Mouse (Mus musculus) myocyte (in vitro differentiated cells): ENCODE measurements around the gene Abca1. TPM values are rescaled to one million over a fixed set of nuclear protein-coding genes. Genes with fewer than 3 reads are reported as not detected.

Experiments used
- H3K27me3 ChIP-seq: one replicate; pipeline ENCODE4 v1.6.1; 2011; ENCODE audit not compliant: control insufficient read depth, insufficient read depth, insufficient read length
- H3K36me3 ChIP-seq: one replicate; pipeline ENCODE4 v1.6.1; 2011; ENCODE audit not compliant: control insufficient read depth, insufficient read depth
- H3K4me2 ChIP-seq: one replicate; pipeline ENCODE4 v1.6.1; 2011; ENCODE audit warnings: low read depth, control low read depth
- H3K4me3 ChIP-seq: one replicate; pipeline ENCODE4 v1.5.1; 2011; ENCODE audit warnings: mild to moderate bottlenecking, control low read depth, moderate library complexity
- H3K79me2 ChIP-seq: one replicate; pipeline ENCODE4 v1.6.1; 2011; ENCODE audit not compliant: control insufficient read depth, insufficient read depth
- H3ac ChIP-seq: one replicate; pipeline ENCODE4 v1.6.1; 2011; ENCODE audit not compliant: control insufficient read depth, insufficient read length
- CEBPB ChIP-seq: IDR thresholded peaks from 2 replicates; pipeline ENCODE4 v1.6.1; 2011; ENCODE audit warnings: mild to moderate bottlenecking, moderate library complexity; ENCODE audit not compliant: poor library complexity, insufficient read depth, severe bottlenecking
- E2F4 ChIP-seq: IDR thresholded peaks from one replicate; pipeline ENCODE4 v1.6.1; 2011; ENCODE audit warnings: mild to moderate bottlenecking, control low read depth, moderate library complexity; ENCODE audit not compliant: insufficient read depth
- MAX ChIP-seq: IDR thresholded peaks from one replicate; pipeline ENCODE4 v1.6.1; 2011; ENCODE audit warnings: low read depth, mild to moderate bottlenecking, control low read depth
- MYOD1 ChIP-seq, 3 experiments: IDR thresholded peaks; one replicate each; pipeline ENCODE4 v1.6.1; 2011; ENCODE audit warnings: control low read depth in 2 of 3, low read depth in 2 of 3, mild to moderate bottlenecking in 2 of 3, moderate library complexity in 1 of 3; ENCODE audit not compliant: insufficient read length in 2 of 3, control insufficient read depth in 1 of 3
- MYOG ChIP-seq, 3 experiments: IDR thresholded peaks; one replicate each; pipeline ENCODE4 v1.6.1; 2011; ENCODE audit warnings: control low read depth in 2 of 3, low read depth in 2 of 3, mild to moderate bottlenecking in 2 of 3; ENCODE audit not compliant: insufficient read length in 2 of 3, control insufficient read depth in 1 of 3, insufficient read depth in 1 of 3
- POLR2A ChIP-seq: IDR thresholded peaks from one replicate; pipeline ENCODE4 v1.6.1; 2011; ENCODE audit warnings: low read depth, mild to moderate bottlenecking, control low read depth, moderate library complexity; ENCODE audit not compliant: insufficient read length
- POLR2AphosphoS2 ChIP-seq: IDR thresholded peaks from one replicate; pipeline ENCODE4 v1.6.1; 2011; ENCODE audit warnings: low read depth, control low read depth; ENCODE audit not compliant: insufficient read length
- REST ChIP-seq: IDR thresholded peaks from one replicate; pipeline ENCODE4 v1.6.1; 2011; ENCODE audit warnings: mild to moderate bottlenecking, control low read depth, moderate library complexity; ENCODE audit not compliant: insufficient read depth, insufficient read length
- SRF ChIP-seq: IDR thresholded peaks from one replicate; pipeline ENCODE4 v1.6.1; 2011; ENCODE audit warnings: low read depth; ENCODE audit not compliant: control insufficient read depth, insufficient read length
- TCF12 ChIP-seq: IDR thresholded peaks from one replicate; pipeline ENCODE4 v1.6.1; 2011; ENCODE audit warnings: mild to moderate bottlenecking, control low read depth; ENCODE audit not compliant: poor library complexity, insufficient read depth, severe bottlenecking
- TCF3 ChIP-seq: IDR thresholded peaks from one replicate; pipeline ENCODE4 v1.6.1; 2011; ENCODE audit warnings: low read depth, control low read depth; ENCODE audit not compliant: insufficient read length
- USF1 ChIP-seq: IDR thresholded peaks from one replicate; pipeline ENCODE4 v1.6.1; 2011; ENCODE audit warnings: low read depth, mild to moderate bottlenecking, control low read depth, moderate library complexity
- polyA plus RNA-seq: library from polyadenylated mRNA; unstranded; fragments of >200 nt; fragmentation: generic; extraction: Trizol; gene quantifications from one replicate; pipeline ENCODE4 v1.2.1, GENCODE M21; 2012; ENCODE audit warnings: missing spikeins

The Abca1 gene
- polyA plus RNA-seq, 1 experiment: 0.68 TPM

- Histone ChIP-seq H3ac (no peak overlapping the region), H3K27me3 (peaks cover 10% of the 10 kb centered on the region), H3K4me2 (no peak overlapping the region), H3K36me3 (no peaks in the 10 kb centered on the region), H3K79me2 (no peaks in the 10 kb centered on the region), H3K4me3 (no peak overlapping the region)
- TF ChIP-seq POLR2A (no peak), TCF3 (no peak), SRF (no peak), REST (no peak), MYOG (IDR thresholded peaks at IDR 0.05; ENCODE audit: control insufficient read depth in 1 of 3, insufficient read depth in 1 of 3, insufficient read length in 2 of 3, low read depth in 2 of 3) (no peak), CEBPB (no peak), POLR2AphosphoS2 (no peak), TCF12 (no peak), E2F4 (no peak), MYOD1 (IDR thresholded peaks at IDR 0.05; ENCODE audit: control insufficient read depth in 1 of 3, insufficient read length in 2 of 3, low read depth in 2 of 3) (no peak), USF1 (no peak), MAX (no peak)
Observed at GRCm38 (mm10) chr4:53108194-53108593, 51.5 kb downstream of the Abca1 start.

- Histone ChIP-seq H3ac (no peak overlapping the region), H3K27me3 (peaks cover 10% of the 10 kb centered on the region), H3K4me2 (no peak overlapping the region), H3K4me3 (no peak overlapping the region), H3K36me3 (no peaks in the 10 kb centered on the region), H3K79me2 (no peaks in the 10 kb centered on the region)
- TF ChIP-seq USF1 (no peak), POLR2A (no peak)
Observed at GRCm38 (mm10) chr4:53106732-53107131, 53.0 kb downstream of the Abca1 start.

- Histone ChIP-seq H3K79me2 (no peaks in the 10 kb centered on the region), H3K4me2 (no peak overlapping the region), H3K36me3 (no peaks in the 10 kb centered on the region), H3ac (no peak overlapping the region), H3K27me3 (peaks cover 10% of the 10 kb centered on the region), H3K4me3 (no peak overlapping the region)
- TF ChIP-seq SRF: no peak
- no peak for TF ChIP-seq CEBPB
- no peak for TF ChIP-seq USF1
- no peak for TF ChIP-seq MYOG (IDR thresholded peaks at IDR 0.05; ENCODE audit: control insufficient read depth in 1 of 3, insufficient read depth in 1 of 3, insufficient read length in 2 of 3, low read depth in 2 of 3)
- TF ChIP-seq MAX: no peak
- TF ChIP-seq E2F4: no peak
- TF ChIP-seq REST: no peak
- TF ChIP-seq POLR2AphosphoS2: no peak
- TF ChIP-seq TCF3: no peak
- TF ChIP-seq POLR2A: no peak
- TF ChIP-seq MYOD1 (IDR thresholded peaks at IDR 0.05; ENCODE audit: control insufficient read depth in 1 of 3, insufficient read length in 2 of 3, low read depth in 2 of 3): no peak
- no peak for TF ChIP-seq TCF12
Observed at GRCm38 (mm10) chr4:53106071-53106470, 53.6 kb downstream of the Abca1 start.

GRCm38 (mm10) chr4:53104634-53105033 lies 55.1 kb downstream of the Abca1 start:
- H3K36me3 ChIP-seq: no peaks in the 10 kb centered on the region
- peaks cover 7% of the 10 kb centered on the region for H3K27me3 ChIP-seq
- no peak for TF ChIP-seq POLR2A
- no peak for TF ChIP-seq SRF
- TF ChIP-seq MYOG (IDR thresholded peaks at IDR 0.05; ENCODE audit: control insufficient read depth in 1 of 3, insufficient read depth in 1 of 3, insufficient read length in 2 of 3, low read depth in 2 of 3): no peak
- TF ChIP-seq E2F4: no peak
- no peak for TF ChIP-seq MYOD1 (IDR thresholded peaks at IDR 0.05; ENCODE audit: control insufficient read depth in 1 of 3, insufficient read length in 2 of 3, low read depth in 2 of 3)
- no peak for TF ChIP-seq REST
- TF ChIP-seq USF1: no peak
- no peak for TF ChIP-seq POLR2AphosphoS2
- TF ChIP-seq TCF12: no peak
- TF ChIP-seq CEBPB: no peak
- TF ChIP-seq MAX: no peak
- TF ChIP-seq TCF3: no peak
- no peak overlapping the region for H3K4me2 ChIP-seq
- H3ac ChIP-seq: no peak overlapping the region
- H3K4me3 ChIP-seq: no peak overlapping the region
- no peaks in the 10 kb centered on the region for H3K79me2 ChIP-seq

- Histone ChIP-seq H3K27me3 (peaks cover 15% of the 10 kb centered on the region), H3K36me3 (no peaks in the 10 kb centered on the region), H3K79me2 (no peaks in the 10 kb centered on the region), H3K4me3 (no peak overlapping the region), H3K4me2 (no peak overlapping the region), H3ac (no peak overlapping the region)
- TF ChIP-seq TCF3: no peak
- TF ChIP-seq SRF: no peak
- no peak for TF ChIP-seq POLR2AphosphoS2
Observed at GRCm38 (mm10) chr4:53102529-53102928, 57.2 kb downstream of the Abca1 start.
